Mouse (Mus musculus): ENCODE measurements around the gene Pola1. TPM values are rescaled to one million over a fixed set of nuclear protein-coding genes. Genes with fewer than 3 reads are reported as not detected.

The Pola1 gene
- polyA plus RNA-seq (2016; fragmentation: Nextera tagmentation; extraction: Ambion mirVana), result 33.3 and 41.2 TPM in 2 replicates

DNA sequence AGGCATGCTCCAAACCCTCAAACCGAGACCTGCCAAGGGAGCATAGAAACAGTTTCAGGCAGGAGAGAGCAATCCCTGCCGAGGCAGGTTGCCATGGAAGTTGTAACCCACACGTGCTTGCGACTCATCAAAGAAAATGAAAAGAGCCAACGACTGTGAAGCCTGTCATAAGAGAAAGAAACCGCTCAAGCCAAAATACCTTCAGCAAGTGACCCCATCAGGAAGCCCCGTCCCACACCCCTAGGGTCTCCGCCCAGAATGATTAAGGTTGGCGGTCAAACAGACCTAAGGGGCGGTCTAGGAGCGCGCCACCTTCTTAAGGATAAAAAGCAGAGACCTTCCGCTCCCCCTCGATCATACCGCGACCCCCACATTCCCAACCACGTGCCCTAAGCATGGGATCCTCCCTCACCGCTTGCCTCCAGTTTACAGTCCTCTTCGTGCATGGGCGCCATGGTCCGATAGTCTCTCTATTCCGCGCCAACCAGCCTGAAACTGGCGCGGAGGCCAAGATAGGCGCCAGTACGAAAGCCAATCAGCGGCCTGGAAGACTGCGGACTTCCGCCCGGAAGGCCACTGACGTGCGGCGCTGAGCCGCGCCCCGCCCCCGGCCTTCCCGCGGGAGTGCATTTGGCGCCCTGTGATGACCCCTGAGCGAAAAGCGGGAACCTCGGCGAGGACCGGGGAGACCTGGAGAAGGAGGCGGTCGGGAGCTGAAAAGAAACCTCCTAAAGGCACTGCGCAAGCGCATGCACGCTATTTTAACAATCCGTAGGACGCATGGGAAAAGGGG, at the start of gene Pola1:
TSS of gene Pola1 (minus strand) at position 499 of the 793 bp plus-strand sequence.
- peak within 1 kb of the TSS; percentile 57 for H3K4me3 ChIP-seq
- no peaks in the 10 kb centered on the region for H3K4me1 ChIP-seq
- 14% methylated on average over 53 of the region's 53 CpGs for WGBS
- H3K9me3 ChIP-seq (replicated peaks), result no peaks in the 10 kb centered on the region
- H3K36me3 ChIP-seq, result no peaks in the 10 kb centered on the region
- H3K27ac ChIP-seq, result peak within 1 kb of the TSS; percentile 86
- H3K27me3 ChIP-seq (ENCODE audit: low read depth, poor library complexity, severe bottlenecking), result peaks cover 10% of the 10 kb centered on the region
- DNase-seq (ENCODE audit: low spot score), result peak; percentile 84

- H3K4me1 ChIP-seq, result 0 out of 2 replicates have a peak, but pooled peaks cover 5% of the 10 kb centered on the region
- 0 out of 2 replicates have a peak overlapping the region, but pooled peaks have one; percentile 86 for H3K27ac ChIP-seq
- H3K36me3 ChIP-seq, result no peaks in the 10 kb centered on the region
- peak overlapping the region; percentile 47; the same call in 1 of the 2 replicates for H3K4me3 ChIP-seq
- WGBS, result 67% methylated on average over 2 of the region's 2 CpGs
- H3K27me3 ChIP-seq (ENCODE audit: low read depth, poor library complexity, severe bottlenecking), result peaks cover 27% of the 10 kb centered on the region
- no peaks in the 10 kb centered on the region for H3K9me3 ChIP-seq (replicated peaks)
- no peak for DNase-seq (ENCODE audit: low spot score)
These were observed 44.3 kb upstream of the Pola1 start for GRCm38 (mm10) chrX:93676228-93676627.

GRCm38 (mm10) chrX:93674836-93675795, 43.2 kb upstream of the Pola1 start:
- Histone ChIP-seq H3K9me3 (replicated peaks) (no peaks in the 10 kb centered on the region), H3K27me3 (ENCODE audit: low read depth, poor library complexity, severe bottlenecking) (peaks cover 27% of the 10 kb centered on the region), H3K36me3 (no peaks in the 10 kb centered on the region), H3K4me1 (0 out of 2 replicates have a peak, but pooled peaks cover 5% of the 10 kb centered on the region), H3K4me3 (peak overlapping the region; percentile 47), H3K27ac (peak overlapping the region; percentile 86)
- peak; percentile 55 for DNase-seq (ENCODE audit: low spot score)
- WGBS, result 14% methylated on average over 19 of the region's 19 CpGs

DNA sequence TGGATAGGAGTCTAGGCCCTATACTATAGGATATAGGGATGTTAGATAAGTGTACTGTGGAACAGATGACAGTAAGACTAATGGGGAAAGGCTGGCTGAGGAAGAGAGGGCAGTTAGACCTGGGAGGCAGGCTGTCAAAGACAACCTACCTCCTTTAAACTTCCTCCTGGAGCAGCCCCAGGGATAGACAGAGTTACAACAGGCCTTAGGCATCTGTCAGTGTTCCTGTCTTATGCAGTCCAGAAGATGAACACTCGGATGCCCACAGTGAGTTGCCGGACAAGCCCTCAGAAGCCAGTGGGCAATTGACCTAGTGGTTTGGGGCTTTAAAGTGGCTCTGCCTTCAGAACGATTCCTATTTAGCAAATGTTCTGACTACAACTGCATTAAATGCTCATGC, 42.5 kb upstream of the Pola1 start:
- 41% methylated on average over 3 of the region's 3 CpGs for WGBS
- no peaks in the 10 kb centered on the region for H3K9me3 ChIP-seq (replicated peaks)
- 0 out of 2 replicates have a peak, but pooled peaks cover 5% of the 10 kb centered on the region for H3K4me1 ChIP-seq
- no peaks in the 10 kb centered on the region for H3K36me3 ChIP-seq
- H3K27me3 ChIP-seq (ENCODE audit: low read depth, poor library complexity, severe bottlenecking), result peaks cover 27% of the 10 kb centered on the region
- no peak for DNase-seq (ENCODE audit: low spot score)
- peak overlapping the region; percentile 47; the same call in 1 of the 2 replicates for H3K4me3 ChIP-seq
- peak overlapping the region; percentile 86 for H3K27ac ChIP-seq

GRCm38 (mm10) chrX:93664787-93665186, 32.8 kb upstream of the Pola1 start:
- DNase-seq (ENCODE audit: low spot score), result no peak
- H3K27ac ChIP-seq, result no peak overlapping the region
- H3K4me3 ChIP-seq, result no peak overlapping the region
- H3K4me1 ChIP-seq, result no peaks in the 10 kb centered on the region
- H3K36me3 ChIP-seq, result no peaks in the 10 kb centered on the region
- H3K9me3 ChIP-seq (replicated peaks), result no peaks in the 10 kb centered on the region
- no peaks in the 10 kb centered on the region for H3K27me3 ChIP-seq (ENCODE audit: low read depth, poor library complexity, severe bottlenecking)
- 83% methylated on average over 4 of the region's 4 CpGs for WGBS

DNA sequence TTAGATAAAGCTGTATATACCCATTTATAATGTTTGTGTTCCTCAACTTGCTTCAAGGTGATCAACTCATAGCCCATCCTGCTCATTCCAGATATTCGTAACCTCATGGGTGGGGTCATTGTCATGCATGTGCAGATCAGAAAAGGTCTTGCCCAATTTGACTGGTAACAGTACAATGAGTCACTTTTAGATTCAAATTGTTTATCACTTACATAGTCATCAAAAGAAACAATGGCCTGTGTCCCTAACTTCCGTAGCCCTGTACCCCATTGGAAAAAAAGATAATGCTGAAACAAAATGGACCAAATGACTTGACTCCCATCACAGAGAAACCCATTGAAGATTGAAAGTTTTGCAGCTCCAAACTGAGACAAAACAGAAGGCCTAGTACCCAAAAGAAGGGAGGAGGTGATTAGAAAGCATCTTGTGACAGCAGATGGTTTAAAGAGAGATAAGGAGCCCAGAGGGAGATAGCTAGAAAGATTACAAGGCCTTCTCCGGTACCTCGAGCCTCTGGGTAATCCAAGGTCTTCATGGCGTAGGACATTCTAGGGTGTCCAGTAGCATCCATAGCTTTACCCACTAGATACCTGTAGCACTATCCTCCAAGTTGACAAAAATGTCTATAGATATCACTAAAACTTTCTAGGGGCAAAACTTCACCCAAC, 32.1 kb upstream of the Pola1 start:
- WGBS, result 90% methylated on average over 5 of the region's 5 CpGs
- Histone ChIP-seq H3K27ac (no peak overlapping the region), H3K9me3 (replicated peaks) (no peaks in the 10 kb centered on the region), H3K36me3 (no peaks in the 10 kb centered on the region), H3K27me3 (ENCODE audit: low read depth, poor library complexity, severe bottlenecking) (no peaks in the 10 kb centered on the region), H3K4me3 (no peak overlapping the region), H3K4me1 (no peaks in the 10 kb centered on the region)
- DNase-seq (ENCODE audit: low spot score), result no peak

- Histone ChIP-seq H3K9me3 (replicated peaks) (no peaks in the 10 kb centered on the region), H3K27ac (no peak overlapping the region), H3K36me3 (no peaks in the 10 kb centered on the region), H3K4me3 (no peak overlapping the region), H3K4me1 (no peaks in the 10 kb centered on the region), H3K27me3 (ENCODE audit: low read depth, poor library complexity, severe bottlenecking) (0 out of 2 replicates have a peak, but pooled peaks cover 5% of the 10 kb centered on the region)
- WGBS, result 87% methylated on average over 5 of the region's 5 CpGs
- DNase-seq (ENCODE audit: low spot score), result no peak
These were observed 23.2 kb upstream of the Pola1 start for GRCm38 (mm10) chrX:93655153-93655552.

- Histone ChIP-seq H3K4me1 (no peaks in the 10 kb centered on the region), H3K9me3 (replicated peaks) (no peaks in the 10 kb centered on the region), H3K4me3 (no peak within 1 kb of the TSS), H3K27ac (no peak within 1 kb of the TSS), H3K27me3 (ENCODE audit: low read depth, poor library complexity, severe bottlenecking) (0 out of 2 replicates have a peak, but pooled peaks cover 5% of the 10 kb centered on the region), H3K36me3 (no peaks in the 10 kb centered on the region)
- no peak for DNase-seq (ENCODE audit: low spot score)
- WGBS, result 42% methylated on average over 3 of the region's 3 CpGs
These were observed 22.5 kb upstream of the Pola1 start, which contains the start of gene Pcyt1b for GRCm38 (mm10) chrX:93654218-93655002. TSS of gene Pcyt1b (plus strand) at chrX:93654863.

GRCm38 (mm10) chrX:93650738-93651137, 18.8 kb upstream of the Pola1 start:
- 94% methylated on average over 2 of the region's 2 CpGs for WGBS

DNA sequence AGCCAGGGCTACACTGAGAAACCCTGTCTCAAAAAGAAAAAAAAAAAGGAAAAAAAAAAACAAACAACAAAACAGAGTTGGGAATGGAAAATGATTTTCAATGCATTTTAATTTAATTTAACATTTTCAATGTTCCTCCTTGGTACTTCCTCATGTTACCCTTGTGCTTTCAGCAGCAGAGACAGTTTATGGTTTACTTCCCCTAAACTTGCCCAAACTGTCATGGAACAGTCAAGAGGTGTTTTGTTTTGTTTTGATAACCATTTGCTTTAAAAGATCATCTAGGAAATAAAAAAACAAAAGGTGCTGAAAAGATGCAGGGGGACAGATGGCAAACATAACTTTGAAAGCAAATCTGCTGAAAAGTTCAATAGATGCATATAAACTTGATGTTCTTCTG, 12.1 kb upstream of the Pola1 start:
- Histone ChIP-seq H3K36me3 (no peaks in the 10 kb centered on the region), H3K27me3 (ENCODE audit: low read depth, poor library complexity, severe bottlenecking) (no peaks in the 10 kb centered on the region), H3K9me3 (replicated peaks) (no peaks in the 10 kb centered on the region), H3K4me3 (no peak overlapping the region), H3K27ac (no peak overlapping the region), H3K4me1 (no peaks in the 10 kb centered on the region)
- no peak for DNase-seq (ENCODE audit: low spot score)

More at GRCm38 (mm10) chrX:93650738-93651137, 18.8 kb upstream of the Pola1 start:
- Histone ChIP-seq H3K9me3 (replicated peaks) (no peaks in the 10 kb centered on the region), H3K27ac (no peak overlapping the region), H3K27me3 (ENCODE audit: low read depth, poor library complexity, severe bottlenecking) (0 out of 2 replicates have a peak, but pooled peaks cover 5% of the 10 kb centered on the region), H3K4me3 (no peak overlapping the region), H3K4me1 (no peaks in the 10 kb centered on the region), H3K36me3 (no peaks in the 10 kb centered on the region)
- no peak for DNase-seq (ENCODE audit: low spot score)

- H3K27me3 ChIP-seq (ENCODE audit: low read depth, poor library complexity, severe bottlenecking), result no peaks in the 10 kb centered on the region
- no peak overlapping the region for H3K4me3 ChIP-seq
- no peaks in the 10 kb centered on the region for H3K36me3 ChIP-seq
- DNase-seq (ENCODE audit: low spot score), result no peak
- WGBS, result 98% methylated on average over 3 of the region's 3 CpGs
- H3K4me1 ChIP-seq, result no peaks in the 10 kb centered on the region
- no peaks in the 10 kb centered on the region for H3K9me3 ChIP-seq (replicated peaks)
- no peak overlapping the region for H3K27ac ChIP-seq
These were observed 11.6 kb upstream of the Pola1 start for GRCm38 (mm10) chrX:93643600-93643999.
